Mouse (Mus musculus) heart, postnatal 0 days (tissue): ENCODE measurements at regions not wholly inside any gene's neighbourhood (a gene's known extent, or its start where the extent isn't known, plus 50 kb on each side); places are given as distances from the start of the nearest gene placed in this dataset.

Experiments
- CTCF ChIP-seq: IDR thresholded peaks from 2 replicates; pipeline ENCODE4 v1.5.1; 2016; ENCODE audit warnings: antibody characterized with exemption, control low read depth, low read depth
- EP300 ChIP-seq: IDR thresholded peaks from 2 replicates; pipeline ENCODE4 v1.6.1; 2016; ENCODE audit warnings: antibody characterized with exemption, low read depth

DNA sequence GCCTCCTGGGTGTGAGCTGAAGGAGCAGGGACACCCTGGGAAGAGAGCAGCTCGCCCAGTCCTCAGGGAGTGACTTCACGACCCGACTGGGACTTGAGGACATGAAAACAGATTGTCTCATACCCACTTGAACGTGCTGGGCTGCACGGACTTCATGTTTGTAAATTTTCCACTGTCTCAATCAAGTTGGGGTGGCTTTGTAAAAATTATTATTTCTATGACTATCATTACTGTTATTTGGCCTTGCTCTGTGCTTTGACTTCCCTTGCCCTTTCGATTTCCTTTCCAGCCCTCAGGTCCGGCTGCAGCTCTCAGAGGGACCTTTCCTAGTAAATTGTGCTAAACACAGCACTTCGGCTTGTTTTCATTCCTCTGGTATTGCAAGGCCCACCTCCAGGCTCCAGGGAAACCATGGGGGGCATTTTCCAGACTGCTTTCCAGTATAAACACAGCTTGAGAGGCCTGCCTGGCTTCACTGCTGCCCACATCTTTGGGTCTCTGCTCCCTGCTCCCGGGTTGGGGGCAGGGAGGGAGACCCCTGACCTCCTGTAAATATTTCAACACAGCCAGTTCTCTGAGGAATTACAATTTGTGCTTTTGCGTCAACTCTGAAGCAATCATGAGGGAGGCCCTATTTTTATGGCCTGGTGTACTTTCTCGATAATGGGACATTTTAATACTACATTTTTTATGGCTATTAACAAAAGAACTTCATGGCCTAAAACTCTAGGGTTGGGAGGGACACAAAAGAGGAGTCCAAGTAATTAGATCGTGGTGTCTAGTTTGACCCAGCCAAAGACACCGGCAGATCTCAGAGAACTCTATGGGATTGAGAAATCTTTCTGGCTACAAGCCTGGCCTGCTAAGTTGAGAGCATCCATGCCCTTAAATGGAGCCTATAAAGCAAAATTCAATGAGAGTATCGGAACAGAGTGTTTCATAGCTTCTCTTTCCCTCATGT lies 68.9 kb upstream of the Errfi1 start:
- TF ChIP-seq CTCF: no peak
- TF ChIP-seq EP300: 0 out of 2 replicates have a peak, but pooled peaks have one; percentile 44
